Mouse (Mus musculus): ENCODE measurements around the gene Hdac7. TPM values are rescaled to one million over a fixed set of nuclear protein-coding genes. Genes with fewer than 3 reads are reported as not detected.

Gene Hdac7
- polyA plus RNA-seq, 1 experiment from 2014 or later = 7.8 TPM

DNA sequence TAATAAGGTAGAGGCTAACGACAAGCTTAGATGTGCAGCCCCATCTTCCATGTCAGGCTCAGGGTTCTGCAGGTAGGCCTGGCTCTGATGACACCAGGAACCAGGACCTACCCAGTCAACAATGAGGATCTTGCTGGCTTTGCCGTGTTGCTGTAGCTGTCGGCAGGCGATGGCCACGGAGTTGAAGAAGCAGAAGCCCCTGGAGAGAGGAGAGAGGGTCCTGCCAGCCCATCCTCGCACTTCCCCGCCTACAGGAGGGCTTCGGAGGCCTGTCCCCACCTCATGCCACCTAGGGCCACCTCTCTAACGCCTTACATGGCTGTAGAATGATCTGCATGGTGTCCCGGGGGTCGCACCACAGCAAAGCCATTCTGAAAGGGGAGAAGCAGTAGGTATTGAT lies 44.9 kb downstream of the Hdac7 start:
- no peak for ATAC-seq
- Histone ChIP-seq H3K36me3 (ENCODE audit: control insufficient read depth, insufficient read depth) (peaks cover 50% of the 10 kb centered on the region), H3K4me1 (replicated peaks; ENCODE audit: control insufficient read depth, insufficient read depth, low read length) (no peaks in the 10 kb centered on the region), H3K4me3 (ENCODE audit: low read depth, low read length) (no peak overlapping the region), H3K27ac (ENCODE audit: low read depth, low read length) (no peak overlapping the region), H3K27me3 (replicated peaks; ENCODE audit: control insufficient read depth, insufficient read depth, low read length) (no peaks in the 10 kb centered on the region), H3K9ac (ENCODE audit: low read depth, low read length) (no peak overlapping the region), H3K9me3 (ENCODE audit: control insufficient read depth) (no peaks in the 10 kb centered on the region), H3K4me2 (replicated peaks; ENCODE audit: low read depth) (no peak overlapping the region)
- WGBS = 95% methylated on average over 11 of the region's 11 CpGs
- TF ChIP-seq CTCF (IDR thresholded peaks at IDR 0.05; ENCODE audit: low read depth) = no peak

GRCm38 (mm10) chr15:97798134-97798533 lies 46.2 kb downstream of the Hdac7 start:
- Histone ChIP-seq H3K4me3 (ENCODE audit: low read depth, low read length) (no peak overlapping the region), H3K9ac (ENCODE audit: low read depth, low read length) (no peak overlapping the region), H3K27me3 (replicated peaks; ENCODE audit: control insufficient read depth, insufficient read depth, low read length) (no peaks in the 10 kb centered on the region), H3K9me3 (ENCODE audit: control insufficient read depth) (no peaks in the 10 kb centered on the region), H3K27ac (ENCODE audit: low read depth, low read length) (no peak overlapping the region), H3K4me1 (replicated peaks; ENCODE audit: control insufficient read depth, insufficient read depth, low read length) (no peaks in the 10 kb centered on the region), H3K4me2 (replicated peaks; ENCODE audit: low read depth) (no peak overlapping the region), H3K36me3 (ENCODE audit: control insufficient read depth, insufficient read depth) (peaks cover 53% of the 10 kb centered on the region)
- TF ChIP-seq CTCF (IDR thresholded peaks at IDR 0.05; ENCODE audit: low read depth) = no peak
- WGBS = 71% methylated on average over 17 of the region's 17 CpGs
- ATAC-seq = no peak

- Histone ChIP-seq H3K27me3 (replicated peaks; ENCODE audit: control insufficient read depth, insufficient read depth, low read length) (no peaks in the 10 kb centered on the region), H3K4me2 (replicated peaks; ENCODE audit: low read depth) (no peak overlapping the region), H3K27ac (ENCODE audit: low read depth, low read length) (no peak overlapping the region), H3K36me3 (ENCODE audit: control insufficient read depth, insufficient read depth) (peaks cover 51% of the 10 kb centered on the region), H3K4me3 (ENCODE audit: low read depth, low read length) (no peak overlapping the region), H3K9me3 (ENCODE audit: control insufficient read depth) (no peaks in the 10 kb centered on the region), H3K9ac (ENCODE audit: low read depth, low read length) (no peak overlapping the region), H3K4me1 (replicated peaks; ENCODE audit: control insufficient read depth, insufficient read depth, low read length) (no peaks in the 10 kb centered on the region)
- TF ChIP-seq CTCF (IDR thresholded peaks at IDR 0.05; ENCODE audit: low read depth) = no peak
- no peak for ATAC-seq
- WGBS = 93% methylated on average over 17 of the region's 17 CpGs
Observed at GRCm38 (mm10) chr15:97796674-97797310, 47.5 kb downstream of the Hdac7 start.

- H3K9me3 ChIP-seq (ENCODE audit: control insufficient read depth) = no peaks in the 10 kb centered on the region
- H3K27me3 ChIP-seq (replicated peaks; ENCODE audit: control insufficient read depth, insufficient read depth, low read length) = no peaks in the 10 kb centered on the region
- no peak overlapping the region for H3K4me3 ChIP-seq (ENCODE audit: low read depth, low read length)
- WGBS = 93% methylated on average over 10 of the region's 10 CpGs
- H3K36me3 ChIP-seq (ENCODE audit: control insufficient read depth, insufficient read depth) = peaks cover 41% of the 10 kb centered on the region
- H3K27ac ChIP-seq (ENCODE audit: low read depth, low read length) = no peak overlapping the region
- no peak for TF ChIP-seq CTCF (IDR thresholded peaks at IDR 0.05; ENCODE audit: low read depth)
- H3K4me1 ChIP-seq (replicated peaks; ENCODE audit: control insufficient read depth, insufficient read depth, low read length) = no peaks in the 10 kb centered on the region
- H3K9ac ChIP-seq (ENCODE audit: low read depth, low read length) = no peak overlapping the region
- ATAC-seq = no peak
- H3K4me2 ChIP-seq (replicated peaks; ENCODE audit: low read depth) = no peak overlapping the region
Observed at GRCm38 (mm10) chr15:97795559-97796235, 48.6 kb downstream of the Hdac7 start.

DNA sequence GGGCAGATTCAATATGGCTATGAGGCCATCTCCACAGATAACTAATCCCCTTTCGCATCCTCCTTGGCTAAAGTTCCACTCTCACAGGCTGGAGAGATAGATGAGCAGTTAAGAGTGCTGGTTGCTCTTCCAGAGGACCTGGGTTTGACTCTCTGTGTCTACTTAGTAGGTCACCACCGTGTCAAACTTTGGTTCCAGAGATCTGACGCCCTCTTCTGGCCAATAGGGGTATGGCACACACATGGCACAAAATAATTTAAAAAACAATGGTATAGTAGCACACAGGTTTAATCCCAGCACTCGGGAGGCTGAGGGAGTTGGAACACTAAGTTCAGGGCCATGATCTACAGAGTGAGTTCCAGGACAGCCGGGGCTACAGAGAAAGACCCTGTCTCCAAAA lies 50.0 kb downstream of the Hdac7 start:
- 74% methylated on average over 5 of the region's 5 CpGs for WGBS
- Histone ChIP-seq H3K9ac (ENCODE audit: low read depth, low read length) (no peak overlapping the region), H3K4me1 (replicated peaks; ENCODE audit: control insufficient read depth, insufficient read depth, low read length) (no peaks in the 10 kb centered on the region), H3K36me3 (ENCODE audit: control insufficient read depth, insufficient read depth) (peaks cover 33% of the 10 kb centered on the region), H3K27ac (ENCODE audit: low read depth, low read length) (no peak overlapping the region), H3K4me2 (replicated peaks; ENCODE audit: low read depth) (no peak overlapping the region), H3K4me3 (ENCODE audit: low read depth, low read length) (no peak overlapping the region), H3K9me3 (ENCODE audit: control insufficient read depth) (no peaks in the 10 kb centered on the region), H3K27me3 (replicated peaks; ENCODE audit: control insufficient read depth, insufficient read depth, low read length) (no peaks in the 10 kb centered on the region)
- ATAC-seq = no peak
- TF ChIP-seq CTCF (IDR thresholded peaks at IDR 0.05; ENCODE audit: low read depth) = peak; percentile 54

DNA sequence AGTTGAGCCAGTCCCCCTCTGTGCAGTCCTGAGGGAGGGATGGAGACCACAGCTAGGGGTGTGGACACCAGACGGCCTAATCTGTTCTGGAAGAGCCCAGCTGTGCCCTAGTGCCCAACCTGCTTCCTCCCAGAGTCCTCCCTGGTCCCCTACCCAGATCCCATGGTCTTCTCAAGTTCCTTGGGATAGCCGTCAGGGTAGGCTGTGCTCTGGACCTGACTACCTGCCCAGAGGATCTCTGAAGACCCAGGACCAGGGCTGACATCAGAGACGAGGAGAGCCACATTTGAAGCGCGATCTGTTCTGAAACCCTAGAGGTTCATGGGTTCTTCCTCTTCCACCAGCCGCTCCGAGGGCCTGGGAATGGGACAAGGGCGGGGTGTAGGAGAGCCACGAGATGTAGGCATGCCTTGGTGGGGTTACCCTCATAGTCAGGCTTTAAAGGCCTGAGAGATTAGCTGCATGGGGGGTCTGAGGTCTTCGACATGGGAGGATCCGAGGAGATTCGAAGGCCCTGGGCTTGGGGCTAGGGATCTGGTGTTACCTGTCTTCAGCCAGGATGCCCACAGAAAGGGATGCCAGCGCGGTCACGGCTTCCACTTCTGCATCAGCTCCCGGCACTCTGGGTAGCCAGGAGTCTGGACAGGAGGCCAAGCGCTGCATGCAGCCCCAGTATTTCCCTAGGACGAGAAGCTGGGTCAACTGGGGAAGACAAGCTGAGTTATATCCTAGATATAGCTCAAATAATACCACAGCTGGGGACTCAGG lies 50.7 kb downstream of the Hdac7 start:
- no peaks in the 10 kb centered on the region for H3K27me3 ChIP-seq (replicated peaks; ENCODE audit: control insufficient read depth, insufficient read depth, low read length)
- WGBS = 91% methylated on average over 18 of the region's 18 CpGs
- no peak overlapping the region for H3K4me3 ChIP-seq (ENCODE audit: low read depth, low read length)
- no peaks in the 10 kb centered on the region for H3K4me1 ChIP-seq (replicated peaks; ENCODE audit: control insufficient read depth, insufficient read depth, low read length)
- H3K4me2 ChIP-seq (replicated peaks; ENCODE audit: low read depth) = no peak overlapping the region
- peaks cover 26% of the 10 kb centered on the region for H3K36me3 ChIP-seq (ENCODE audit: control insufficient read depth, insufficient read depth)
- TF ChIP-seq CTCF (IDR thresholded peaks at IDR 0.05; ENCODE audit: low read depth) = no peak
- H3K9ac ChIP-seq (ENCODE audit: low read depth, low read length) = no peak overlapping the region
- H3K27ac ChIP-seq (ENCODE audit: low read depth, low read length) = no peak overlapping the region
- ATAC-seq = no peak
- H3K9me3 ChIP-seq (ENCODE audit: control insufficient read depth) = no peaks in the 10 kb centered on the region
